Mouse (Mus musculus): ENCODE data around the gene Nhsl1.

Nhsl1 gene

DNA sequence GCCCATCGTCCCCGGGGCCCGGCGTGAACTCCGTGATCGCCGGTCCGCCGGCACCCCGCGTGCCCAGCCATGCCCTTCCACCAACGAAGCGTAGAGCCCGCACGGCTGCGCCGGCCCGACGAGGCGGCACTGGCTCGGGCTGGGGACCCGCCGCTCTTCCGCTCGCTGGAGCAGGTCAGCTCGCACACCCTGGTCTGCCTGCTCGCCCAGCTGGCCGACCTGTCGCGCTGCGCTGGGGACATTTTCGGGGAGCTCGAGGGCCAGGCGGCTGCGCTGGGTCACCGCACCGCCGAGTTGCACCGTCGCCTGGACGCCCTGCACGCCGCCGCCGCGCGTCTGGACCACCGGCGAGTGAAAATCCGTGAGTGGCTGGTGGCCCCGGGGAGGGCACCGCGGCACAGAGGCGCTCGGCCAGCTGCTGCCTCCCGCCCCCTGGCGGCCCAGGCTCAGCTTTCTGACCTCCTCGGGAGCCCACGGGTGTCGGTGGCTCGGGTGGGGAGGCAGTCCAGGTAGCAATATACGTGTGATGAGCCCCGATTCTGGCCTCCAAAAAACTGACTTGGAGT is at the start of gene Nhsl1:
Nhsl1 (plus strand) TSS at position 70 of the 566 bp plus-strand sequence.
- peak; percentile 82 for DNase-seq

DNA sequence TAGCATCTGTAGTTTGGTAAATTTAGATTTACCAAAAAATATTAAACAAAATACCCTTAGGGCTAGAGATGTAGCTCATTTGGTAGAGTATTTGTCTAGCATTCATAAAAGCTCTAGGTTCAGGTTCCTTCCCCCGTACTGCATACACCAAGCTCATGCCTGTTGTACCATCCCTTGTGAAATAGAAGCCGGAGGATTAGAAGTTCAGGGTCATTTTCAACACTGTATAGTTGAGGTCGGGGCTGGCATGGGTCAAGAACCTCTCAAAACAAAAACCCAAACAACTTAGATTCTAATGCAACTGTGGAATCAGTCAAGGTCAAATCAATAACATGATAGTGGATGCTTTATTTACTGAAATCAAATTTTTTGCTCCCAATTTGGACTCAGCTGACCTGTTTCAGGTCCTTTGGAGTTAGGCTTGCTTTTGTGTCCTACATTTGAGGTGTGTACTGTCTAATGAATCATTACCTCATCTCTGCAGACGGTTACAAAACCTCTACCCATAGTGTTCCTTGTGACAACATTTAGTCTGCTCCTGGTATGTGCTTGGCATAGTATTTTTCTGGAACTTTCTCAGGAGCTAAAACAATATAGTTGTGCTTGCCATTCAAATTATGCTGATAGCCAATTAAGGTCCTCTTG is 42.6 kb upstream of the Nhsl1 start:
- no peak for DNase-seq

GRCm38 (mm10) chr10:18283991-18284390 is 34.8 kb upstream of the Nhsl1 start:
- no peak for DNase-seq

GRCm38 (mm10) chr10:18289512-18289911 is 29.3 kb upstream of the Nhsl1 start:
- no peak for DNase-seq

GRCm38 (mm10) chr10:18305106-18305505 is 13.7 kb upstream of the Nhsl1 start:
- no peak for DNase-seq

DNA sequence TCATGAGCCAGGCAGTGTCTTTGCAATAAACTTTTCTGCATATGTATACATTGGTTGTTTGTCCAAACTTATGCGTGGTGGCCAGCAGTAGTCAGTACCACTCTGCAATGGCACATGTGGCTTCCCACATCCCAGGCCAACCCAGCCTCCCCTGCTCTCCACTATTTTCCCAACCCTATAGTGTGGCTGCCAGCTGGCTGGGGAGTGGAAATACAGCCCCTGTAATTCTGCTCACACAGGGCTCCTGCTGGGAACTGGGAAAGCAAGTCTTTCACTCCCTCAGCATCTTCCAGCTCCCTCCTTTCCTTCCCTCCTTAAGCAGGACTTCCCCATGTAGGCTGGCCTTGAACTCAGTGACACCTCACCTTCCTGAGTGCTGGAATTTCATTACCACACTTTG is 3.7 kb upstream of the Nhsl1 start:
- DNase-seq: no peak

GRCm38 (mm10) chr10:18317521-18317920 is 1.3 kb upstream of the Nhsl1 start:
- DNase-seq: no peak

- DNase-seq: peak; percentile 80
These were observed 547 bp upstream of the Nhsl1 start for GRCm38 (mm10) chr10:18317961-18318915.

DNA sequence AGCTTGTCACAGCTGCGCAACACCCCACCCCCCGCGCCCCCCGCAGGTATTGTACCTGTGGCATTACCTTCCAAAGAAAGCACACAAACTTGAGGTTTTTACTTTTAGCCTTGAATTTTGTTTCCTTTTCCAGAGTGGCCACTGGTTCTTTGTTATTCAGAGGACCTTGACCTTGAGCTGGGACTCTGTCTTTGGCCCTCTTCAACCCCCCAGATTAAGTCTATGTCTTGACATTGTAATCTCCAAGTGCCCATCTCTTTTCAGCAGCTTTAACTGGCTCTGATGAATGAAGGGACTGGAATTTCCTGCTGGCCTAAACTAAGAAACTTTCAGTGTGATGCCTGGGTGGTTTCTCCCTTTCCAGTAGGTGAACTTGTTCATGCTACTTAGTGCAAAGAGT is 906 bp downstream of the Nhsl1 start:
- DNase-seq: no peak

DNA sequence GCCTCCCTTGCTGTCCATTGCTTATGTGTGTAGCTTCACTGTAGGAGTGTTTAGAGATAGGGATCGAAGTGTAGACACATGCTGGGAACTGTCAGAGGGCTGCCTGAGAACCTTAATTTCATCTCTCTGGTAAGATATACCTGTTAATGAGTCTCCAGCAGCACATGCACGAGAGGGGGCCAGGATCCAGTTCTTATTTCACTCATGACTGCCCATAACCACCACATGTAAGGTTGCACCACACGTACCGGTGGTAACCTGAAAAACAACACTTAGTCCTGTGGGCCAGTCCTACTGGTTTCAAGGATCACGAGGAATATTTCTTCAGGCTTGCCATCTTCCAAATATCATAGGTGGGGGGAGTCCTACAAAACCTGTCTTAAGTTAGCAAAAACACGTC is 3.1 kb downstream of the Nhsl1 start:
- DNase-seq: no peak

GRCm38 (mm10) chr10:18323701-18324100 is 4.9 kb downstream of the Nhsl1 start:
- DNase-seq: no peak

DNA sequence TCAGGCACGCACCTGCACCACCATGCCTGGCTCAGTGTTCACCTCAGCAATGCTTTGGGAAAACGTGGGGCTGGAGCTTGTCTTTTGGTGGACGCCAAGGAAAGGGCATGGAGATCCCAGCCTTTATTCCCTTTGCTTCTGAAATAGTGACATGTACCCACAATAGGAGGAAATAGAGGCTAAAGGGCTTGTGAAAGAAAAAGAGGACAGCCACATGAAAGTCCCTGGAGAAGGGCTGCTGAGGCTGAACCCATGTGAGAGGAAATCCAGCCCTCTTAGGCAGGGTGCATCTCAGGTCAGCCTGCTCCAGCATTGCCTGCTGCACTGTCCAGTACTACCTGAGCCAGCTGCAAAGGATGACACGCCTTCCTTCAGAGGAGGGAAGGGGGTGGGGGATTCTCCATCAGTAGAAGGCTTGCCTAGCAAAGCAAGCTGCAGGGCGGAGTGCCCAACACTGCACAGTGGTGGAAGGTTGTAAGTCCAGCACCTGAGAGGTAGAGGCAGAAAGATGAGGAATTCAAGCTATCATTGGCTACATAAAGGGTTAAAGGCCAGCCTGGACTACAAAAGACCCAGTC is 9.6 kb downstream of the Nhsl1 start:
- no peak for DNase-seq

DNA sequence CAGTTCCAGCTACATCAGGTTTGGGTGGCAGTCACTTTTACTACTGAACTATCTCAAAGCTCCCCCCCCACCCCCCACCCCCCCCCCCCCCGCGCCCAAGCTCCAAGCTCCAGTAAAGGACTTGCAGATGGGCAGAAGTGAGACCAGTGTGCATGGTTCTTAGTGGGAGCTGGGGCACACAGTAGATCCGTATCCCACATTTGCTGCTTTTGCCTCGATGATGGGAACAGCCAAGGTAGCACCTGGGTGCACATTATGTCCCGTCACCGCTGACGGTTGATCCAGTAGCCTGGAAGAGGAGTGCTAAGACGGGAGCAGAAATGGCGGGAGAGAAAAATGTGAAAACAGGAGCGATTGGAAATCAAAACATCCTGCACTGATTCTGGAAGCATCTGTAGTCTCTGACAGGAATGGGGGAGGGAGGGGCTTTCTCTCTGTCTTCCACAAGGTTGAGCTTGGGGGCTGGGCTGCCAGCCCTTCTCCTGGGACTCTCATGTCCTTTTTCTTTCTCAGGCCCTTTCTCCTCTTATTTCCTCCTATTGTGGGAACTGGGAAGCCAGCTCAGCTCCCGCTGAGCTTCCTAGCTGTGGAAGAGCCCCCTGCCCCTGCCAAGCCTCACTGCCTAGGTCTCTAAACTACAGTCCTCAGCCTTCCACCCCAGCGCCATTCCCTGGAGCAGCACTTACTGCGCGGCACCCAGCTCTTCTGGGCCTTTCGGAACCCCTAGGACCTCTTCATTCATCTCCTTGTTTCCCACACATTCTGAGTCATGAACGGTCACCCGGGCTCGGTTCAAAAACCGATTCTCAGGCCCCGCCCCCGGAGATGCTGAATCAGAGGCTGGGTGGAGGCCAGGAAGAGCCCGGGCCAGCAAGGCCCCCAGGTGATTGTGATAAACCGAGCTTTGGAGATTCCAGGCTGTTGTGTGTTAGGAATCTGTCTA is 10.6 kb downstream of the Nhsl1 start:
- DNase-seq: peak; percentile 52

DNA sequence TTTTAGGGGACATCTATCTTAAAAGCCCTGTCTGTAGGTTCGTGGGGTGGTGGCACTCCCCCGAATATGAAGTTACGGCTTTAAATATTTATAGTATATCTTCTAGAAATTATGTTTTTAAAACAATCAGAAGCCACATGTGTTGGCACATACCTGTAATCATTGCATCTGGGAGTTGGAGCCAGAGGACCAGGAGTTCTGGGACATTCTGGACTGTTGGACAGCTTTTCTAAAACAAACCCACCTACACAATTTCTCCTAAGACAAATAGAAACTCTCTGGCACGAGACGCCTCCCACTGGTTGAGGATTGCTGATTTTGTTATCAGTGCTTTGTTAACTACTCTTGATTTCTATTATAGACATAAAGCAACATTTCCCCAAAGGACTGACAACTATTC is 11.7 kb downstream of the Nhsl1 start:
- DNase-seq: no peak

DNA sequence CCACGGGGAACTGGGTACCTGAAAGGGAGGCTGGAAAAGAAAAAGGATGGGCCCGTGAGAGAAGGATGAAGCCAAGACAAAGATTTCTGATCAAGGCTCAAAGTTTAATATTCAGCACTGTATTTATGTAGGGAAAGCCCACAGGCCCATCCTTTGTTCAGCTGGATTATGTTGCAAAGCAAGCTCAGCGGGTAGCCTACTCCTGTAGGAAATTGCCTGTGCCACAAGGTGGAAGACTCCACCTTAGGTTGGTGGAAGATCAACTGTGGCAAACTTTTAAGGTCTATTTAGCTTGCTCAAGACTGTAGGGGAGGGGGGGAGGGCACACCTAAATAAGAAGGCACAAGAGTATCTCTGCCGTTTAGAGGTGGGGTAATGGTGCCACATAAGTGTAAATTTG is 14.8 kb downstream of the Nhsl1 start:
- DNase-seq: no peak

DNA sequence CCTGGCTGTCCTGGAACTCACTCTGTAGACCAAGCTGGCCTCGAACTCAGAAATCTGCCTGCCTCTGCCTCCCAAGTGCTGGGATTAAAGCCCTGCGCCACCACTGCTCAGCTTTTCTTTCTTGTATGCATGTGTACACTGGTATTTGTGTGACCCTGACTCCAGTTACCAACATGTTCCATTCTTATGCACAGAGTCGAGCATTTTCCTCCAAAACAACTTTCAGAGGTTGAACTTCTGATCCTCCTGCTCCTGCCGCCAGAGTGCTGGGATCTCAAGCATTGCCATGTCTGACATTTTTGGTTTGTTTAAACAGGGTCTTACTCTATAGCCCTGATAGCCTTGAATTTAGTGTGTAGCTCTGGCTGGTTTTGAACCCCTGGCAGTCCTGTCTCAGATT is 15.4 kb downstream of the Nhsl1 start:
- no peak for DNase-seq

DNA sequence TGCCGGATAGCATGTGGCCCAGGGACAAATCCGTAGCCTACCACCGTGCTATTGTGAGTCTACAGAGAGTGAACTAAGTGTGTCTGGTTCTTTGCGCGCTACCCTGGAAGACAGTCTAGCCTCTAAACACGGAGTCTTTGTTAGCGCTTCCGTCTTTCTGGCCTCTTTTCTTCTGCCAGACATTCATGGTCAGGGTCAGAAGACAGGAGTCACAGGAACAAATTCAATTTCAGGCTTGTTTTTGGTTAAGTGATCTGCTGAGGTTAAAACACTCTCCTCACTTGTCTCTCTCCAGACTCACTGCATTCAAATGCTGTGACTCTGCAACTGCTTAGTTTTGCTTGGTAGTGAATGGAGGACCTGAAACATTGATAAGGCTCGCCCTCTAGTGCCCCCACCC is 15.9 kb downstream of the Nhsl1 start:
- DNase-seq: no peak

DNA sequence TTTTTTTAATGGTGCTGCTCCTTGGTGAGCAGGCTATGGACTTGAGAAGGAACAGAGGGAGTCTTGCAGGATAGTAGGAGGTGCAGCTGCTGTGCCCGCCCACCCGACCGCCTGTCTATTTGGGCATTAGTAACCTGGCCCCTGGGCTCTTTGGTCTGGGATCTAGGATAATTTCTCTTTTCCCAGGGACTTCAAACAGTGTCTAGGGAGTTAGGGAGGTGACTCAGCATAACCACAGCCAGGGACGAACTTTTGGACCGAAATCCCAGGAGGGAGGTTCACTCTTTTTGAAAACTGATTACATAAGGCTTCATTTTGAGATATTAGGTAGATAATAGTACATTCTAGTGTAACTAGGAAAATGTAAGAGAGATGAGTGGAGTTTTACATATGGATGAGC is 18.9 kb downstream of the Nhsl1 start:
- no peak for DNase-seq

DNA sequence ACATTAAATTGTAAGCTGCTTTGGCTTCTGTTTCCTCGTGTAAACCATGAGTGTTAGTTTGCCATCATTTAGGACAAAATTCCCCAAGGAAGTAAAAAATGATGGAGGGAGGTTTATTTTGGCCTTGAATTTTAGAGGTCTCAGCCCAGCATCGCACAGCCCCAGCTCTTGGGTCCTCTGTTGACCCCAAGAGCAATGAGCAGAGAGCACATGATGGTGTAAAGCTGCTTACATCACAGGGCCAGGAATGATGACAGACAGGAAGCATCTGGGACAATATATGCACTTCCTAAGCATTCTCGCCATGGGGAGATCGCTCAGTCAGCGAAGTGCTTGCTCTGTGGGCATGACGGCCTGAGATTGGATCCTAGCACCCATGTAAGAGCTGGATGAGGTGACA is 20.6 kb downstream of the Nhsl1 start:
- DNase-seq: no peak

- no peak for DNase-seq
These were observed 22.1 kb downstream of the Nhsl1 start for GRCm38 (mm10) chr10:18340930-18341329.

DNA sequence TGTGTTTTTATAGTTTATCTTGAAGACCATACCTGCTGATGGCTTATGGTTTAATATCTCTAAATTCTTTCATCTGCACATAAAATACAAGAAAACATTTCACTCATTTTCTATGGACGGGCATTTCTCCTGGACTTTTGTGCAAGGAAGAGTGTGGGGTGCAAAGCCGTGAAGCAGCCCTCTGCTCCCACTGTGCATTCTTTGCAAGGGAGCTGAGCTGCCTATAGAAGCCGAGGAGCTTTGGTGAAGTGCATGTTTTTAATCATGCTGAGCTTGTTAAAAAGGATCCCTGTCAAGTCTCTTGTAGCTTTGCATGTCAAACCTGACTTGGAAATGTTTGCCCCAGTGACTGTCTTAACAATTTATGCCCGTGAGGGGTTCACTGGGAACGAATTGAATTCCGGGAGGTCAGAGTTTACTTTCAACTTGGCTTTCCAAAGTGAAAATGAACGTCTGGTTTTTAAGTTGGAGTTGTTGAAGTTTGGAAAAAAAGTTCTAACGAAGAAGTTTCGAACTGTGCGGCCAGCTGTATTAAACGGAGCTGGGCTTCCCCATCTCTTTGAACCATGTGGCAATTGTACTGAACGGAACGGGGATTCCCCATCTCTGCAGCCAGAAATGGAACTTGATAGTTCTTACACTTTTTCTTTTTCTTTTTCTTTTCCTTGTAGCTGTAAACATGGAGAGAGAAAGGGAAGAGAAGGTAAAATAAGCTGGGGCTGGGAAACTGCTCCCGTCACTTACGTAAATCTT is 22.8 kb downstream of the Nhsl1 start:
- no peak for DNase-seq

- no peak for DNase-seq
These were observed 28.4 kb downstream of the Nhsl1 start for GRCm38 (mm10) chr10:18347231-18347630.
